Mouse (Mus musculus) liver, adult 2 months (tissue): Measurements from ENCODE around the gene Slk.

Experiments used
- CTCF ChIP-seq: fragments of 200-500 bp; IDR thresholded peaks from 2 replicates; pipeline ENCODE4 v1.5.1; 2011; ENCODE audit warnings: low read depth, low read length, control low read depth
- POLR2A ChIP-seq: fragments of 200-500 bp; IDR thresholded peaks from 2 replicates; pipeline ENCODE4 v1.6.1; 2011; ENCODE audit warnings: low read length, control low read depth; ENCODE audit not compliant: insufficient read depth; ENCODE audit errors: extremely low read depth

GRCm38 (mm10) chr19:47570042-47570441 lies 9.4 kb upstream of the Slk start:
- no peak for TF ChIP-seq CTCF
- no peak for TF ChIP-seq POLR2A
